Mouse (Mus musculus): ENCODE data around the gene Nme9.

DNA sequence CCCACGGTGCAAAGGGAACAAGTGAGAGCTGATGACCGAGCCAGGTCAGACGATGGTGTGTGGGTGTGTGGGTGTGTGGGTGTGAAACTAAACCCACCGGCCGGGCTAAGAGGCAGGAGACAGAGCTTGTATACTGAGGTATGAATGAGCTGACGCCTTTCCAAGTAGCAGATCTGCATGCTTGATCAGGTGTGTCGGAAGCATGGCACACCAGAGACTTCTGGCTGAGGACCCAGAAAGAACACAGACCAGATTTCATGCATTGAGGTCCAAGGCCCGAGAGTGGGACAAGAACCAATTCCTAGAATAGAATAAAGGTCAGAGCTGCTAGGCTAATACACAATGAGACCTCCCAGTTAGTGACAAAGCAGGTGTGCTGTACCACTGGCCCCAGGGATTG lies 12.2 kb upstream of the Nme9 start:
- TF ChIP-seq CTCF (IDR thresholded peaks at IDR 0.05; ENCODE audit: extremely low read depth, insufficient read depth, low read length) (no peak), POLR2A (IDR thresholded peaks at IDR 0.05; ENCODE audit: extremely low read depth, insufficient read depth, low read length) (no peak)
